Mouse (Mus musculus) kidney, adult 18-20 months (tissue): ENCODE measurements at regions not wholly inside any gene's neighbourhood (a gene's known extent, or its start where the extent isn't known, plus 50 kb on each side); places are given as distances from the start of the nearest gene placed in this dataset.
A peak's percentile ranks its signal among the peaks of the same experiment; 100 is the strongest.

ENCODE experiments used
- DNase-seq: peaks from one replicate; pipeline ENCODE4 v3.0.0; 2021

DNA sequence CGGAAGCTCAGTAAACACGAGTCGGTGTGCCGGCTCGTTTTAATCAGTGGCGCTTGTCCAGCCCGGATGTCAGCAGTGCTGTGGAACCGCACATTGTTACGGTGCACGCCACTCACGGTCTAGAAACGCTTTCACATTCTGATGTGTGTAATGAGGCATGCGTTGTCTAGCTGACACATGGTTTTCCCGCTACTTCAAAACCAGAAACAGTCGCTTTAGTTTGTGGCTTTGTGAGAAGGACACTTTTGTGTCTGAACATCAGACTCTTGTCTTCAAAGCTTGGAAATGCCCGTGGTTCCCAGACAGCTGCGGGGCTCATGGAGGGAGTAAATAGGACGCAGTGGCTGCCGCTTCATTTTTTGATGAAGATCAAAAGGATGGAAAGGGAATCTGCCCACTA lies 77.0 kb upstream of the Lgr5 start:
- DNase-seq = peak; percentile 4

DNA sequence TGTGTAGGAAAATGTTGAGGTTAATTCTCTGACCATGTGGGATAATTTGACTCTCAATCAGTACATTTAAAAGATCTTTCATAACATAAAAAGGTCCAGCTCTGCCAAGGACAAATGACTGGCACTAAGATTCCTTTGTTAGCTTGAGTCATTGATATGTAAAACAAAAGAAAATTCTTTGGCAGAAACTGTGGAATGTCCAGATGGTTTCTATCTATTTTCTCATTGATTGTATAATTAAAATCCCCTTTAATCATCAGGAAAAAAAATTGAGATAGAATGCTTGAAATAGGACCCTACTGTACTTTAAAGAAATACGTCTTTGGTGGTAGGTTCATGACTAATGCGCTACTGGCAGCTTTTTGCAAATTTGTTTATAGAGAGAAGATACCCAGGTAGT lies 89.1 kb upstream of the Lgr5 start:
- DNase-seq = no peak

DNA sequence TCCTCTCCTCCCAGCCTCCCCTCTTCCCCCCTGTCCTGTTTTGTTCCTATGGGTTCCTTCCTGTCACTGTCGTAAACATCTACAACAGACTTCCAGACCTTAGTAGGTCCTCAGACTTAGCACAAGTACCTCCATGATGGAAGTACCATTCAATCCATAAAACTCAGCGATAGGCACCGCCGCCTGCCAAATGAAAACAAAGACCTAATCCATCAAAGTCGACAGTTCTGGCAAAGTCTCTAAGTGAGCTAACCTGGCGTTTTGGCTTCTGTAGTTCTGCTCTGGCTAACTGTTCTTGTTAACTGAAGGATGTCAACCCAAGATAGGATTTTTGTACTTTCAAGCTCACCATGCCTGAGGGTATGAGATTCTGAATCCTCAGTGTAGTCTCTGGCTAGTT lies 93.5 kb upstream of the Lgr5 start:
- no peak for DNase-seq

DNA sequence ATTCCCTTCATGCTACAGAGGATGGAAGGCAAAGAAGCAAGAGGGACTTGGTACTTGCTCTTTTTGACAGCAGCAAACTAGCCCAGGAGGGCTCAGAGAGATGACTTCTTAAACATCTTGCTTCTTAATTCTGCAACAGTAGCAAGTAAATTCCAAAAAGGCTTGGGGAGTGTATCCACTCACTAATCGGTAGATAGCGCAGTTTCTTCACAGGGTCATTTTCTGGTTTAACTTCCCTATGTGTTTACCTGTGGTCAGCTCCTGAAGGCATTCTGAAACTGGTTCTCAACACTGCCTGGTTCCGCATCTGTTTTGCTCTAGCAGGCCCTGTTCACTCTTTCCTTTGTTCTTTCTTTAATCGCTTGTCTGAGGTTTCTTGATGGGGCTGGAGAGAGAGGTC lies 104.4 kb upstream of the Lgr5 start:
- DNase-seq = no peak

DNA sequence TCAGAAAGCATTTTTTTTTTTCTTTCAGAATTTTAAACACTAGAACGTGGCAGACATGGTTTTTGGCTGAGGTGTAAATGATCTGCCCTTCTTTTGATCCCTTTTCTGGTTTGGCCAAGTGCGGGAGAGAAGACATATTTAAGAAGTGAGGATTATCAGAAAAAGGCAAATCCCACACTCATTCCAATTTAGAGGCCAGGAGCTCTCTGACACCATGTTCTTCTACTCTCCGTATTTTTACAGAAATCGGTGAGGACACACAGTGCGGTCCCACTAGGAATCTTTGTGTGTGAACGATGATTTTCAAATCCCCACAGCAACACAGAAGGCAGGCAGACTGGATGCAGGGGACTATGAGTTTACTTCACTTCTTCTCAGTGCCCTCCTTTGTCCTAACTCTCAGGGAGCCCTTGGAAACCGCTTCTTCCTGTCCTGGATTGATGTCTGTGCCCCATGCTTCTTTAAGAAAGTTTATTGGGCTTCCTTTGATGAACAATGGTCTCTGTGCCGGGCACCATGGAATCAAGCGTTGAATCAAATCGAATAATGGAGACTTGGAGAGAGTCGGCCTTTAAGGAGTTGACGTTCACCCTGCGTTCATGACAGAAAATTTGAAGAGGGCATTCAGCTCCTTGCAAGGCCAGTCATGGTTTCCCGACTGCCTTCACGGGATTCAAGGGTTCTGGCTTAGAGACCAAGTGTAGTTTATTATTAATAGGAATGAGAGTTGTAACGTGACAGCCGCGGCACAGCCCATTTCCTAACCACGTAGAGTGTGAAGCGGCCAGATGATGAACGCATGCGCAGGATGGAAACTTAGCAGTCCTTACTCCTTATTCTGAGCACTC lies 106.6 kb upstream of the Lgr5 start:
- DNase-seq = no peak

DNA sequence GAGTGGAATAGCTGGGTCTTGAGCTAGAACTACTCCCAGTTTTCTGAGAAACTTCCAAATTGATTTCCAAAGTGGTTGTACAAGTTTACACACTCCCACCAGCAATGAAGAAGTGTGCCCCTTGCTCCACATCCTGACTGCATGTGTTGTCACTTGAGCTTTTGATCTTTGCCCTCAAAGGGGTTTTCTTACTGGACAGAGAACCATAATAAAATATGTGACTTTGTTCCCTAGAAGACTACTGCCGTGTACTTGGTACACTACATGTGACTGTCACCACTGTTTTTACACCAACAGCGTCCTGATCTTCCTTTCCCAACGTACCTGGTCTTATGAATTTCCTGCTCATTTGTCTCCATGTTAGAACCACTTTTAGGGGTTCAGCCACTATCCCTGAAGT lies 114.3 kb upstream of the Tspan8 start:
- no peak for DNase-seq

DNA sequence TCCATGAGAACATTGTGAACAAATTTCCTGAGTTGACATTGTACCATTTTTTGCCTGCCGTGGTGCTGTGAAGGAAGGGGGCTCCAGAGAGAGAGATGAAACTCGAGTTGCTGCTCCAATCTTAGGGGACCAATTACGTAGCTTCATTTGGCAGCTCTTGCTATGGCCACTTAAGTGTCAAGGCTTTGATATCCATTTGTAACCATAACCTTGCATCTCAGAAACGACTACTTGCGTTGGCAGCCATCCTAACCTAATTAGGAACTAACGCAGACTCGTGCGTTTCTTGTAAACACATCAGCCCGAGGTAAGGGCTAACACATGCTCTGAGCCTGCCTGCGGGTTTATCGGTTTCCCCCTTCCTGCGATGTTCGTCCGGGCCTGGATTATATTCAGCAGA lies 108.0 kb upstream of the Tspan8 start:
- DNase-seq = no peak

DNA sequence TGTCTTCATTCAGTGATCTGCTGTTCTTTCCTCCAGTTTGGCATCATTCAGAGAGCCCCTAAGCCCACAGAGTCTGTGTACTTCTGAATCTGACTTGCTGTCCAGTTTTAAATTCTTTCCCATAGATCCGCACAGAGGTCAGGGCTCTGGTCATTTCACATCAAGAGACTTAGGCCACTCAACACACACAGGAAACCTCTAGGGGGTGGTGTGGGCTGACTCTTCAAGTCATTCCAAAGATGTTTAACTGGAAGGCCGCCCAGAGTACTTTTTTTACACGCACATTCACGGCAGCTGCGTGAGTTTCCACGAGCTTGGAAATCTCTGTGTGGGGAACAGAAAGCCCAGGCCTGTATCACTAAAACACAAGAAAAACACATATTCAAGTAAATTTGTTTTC lies 102.7 kb upstream of the Tspan8 start:
- peak; percentile 52 for DNase-seq

DNA sequence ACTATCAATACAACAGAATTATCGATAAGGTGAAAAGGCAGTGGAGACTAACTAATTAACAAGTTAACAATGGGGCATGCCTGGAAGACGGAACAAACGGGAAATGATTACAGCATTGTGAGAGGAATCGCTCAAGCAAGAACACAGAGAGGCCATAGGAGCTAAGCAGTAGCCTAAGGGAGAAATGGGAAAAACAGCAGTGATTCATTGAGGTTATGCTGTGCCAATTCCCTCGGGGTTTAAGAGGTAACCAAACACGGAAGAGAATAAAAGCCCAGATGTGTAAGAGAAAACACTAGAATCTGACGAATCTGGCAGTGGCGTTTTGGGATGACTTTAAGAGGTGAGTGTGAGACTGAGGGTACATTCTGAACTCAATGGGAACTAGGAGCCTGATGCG lies 100.5 kb upstream of the Tspan8 start:
- no peak for DNase-seq

DNA sequence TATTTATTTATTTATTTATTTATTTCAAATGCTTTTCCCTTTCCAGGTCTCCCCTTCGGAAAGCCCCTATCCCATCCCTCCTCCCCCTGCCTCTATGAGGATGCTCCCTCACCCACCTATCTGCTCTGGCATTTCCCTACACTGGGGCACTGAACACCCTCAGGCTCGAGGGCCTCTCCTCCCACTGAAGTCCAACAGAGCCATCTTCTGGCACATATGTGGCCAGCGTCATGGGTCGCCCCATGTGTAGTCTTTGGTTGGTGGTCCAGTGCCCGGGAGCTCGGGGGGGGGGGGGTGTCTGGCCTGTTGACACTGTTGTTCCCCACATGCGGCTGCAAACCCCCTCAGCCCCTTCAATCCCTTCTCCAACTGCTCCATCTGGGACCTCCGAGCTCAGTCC lies 99.6 kb upstream of the Tspan8 start:
- no peak for DNase-seq

DNA sequence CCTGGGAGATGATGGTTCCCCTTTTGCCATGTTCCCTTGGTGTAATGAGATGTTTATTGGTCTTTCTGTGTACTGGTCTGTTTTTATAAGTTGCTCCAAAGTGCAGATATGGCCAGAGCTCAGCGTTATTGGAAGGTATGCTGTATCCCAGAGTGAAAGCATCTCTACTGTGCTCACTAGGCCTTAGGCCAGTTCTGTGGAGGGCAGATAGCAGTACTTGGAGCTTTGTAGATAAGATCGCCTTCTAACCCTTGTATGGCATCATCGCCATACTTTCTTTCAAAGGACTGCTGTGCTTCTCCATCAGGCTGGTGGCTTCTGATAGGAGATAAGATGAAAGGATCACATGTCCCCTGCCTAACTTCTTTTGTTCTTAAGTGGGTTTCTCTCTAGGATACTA lies 94.0 kb upstream of the Tspan8 start:
- DNase-seq = no peak

DNA sequence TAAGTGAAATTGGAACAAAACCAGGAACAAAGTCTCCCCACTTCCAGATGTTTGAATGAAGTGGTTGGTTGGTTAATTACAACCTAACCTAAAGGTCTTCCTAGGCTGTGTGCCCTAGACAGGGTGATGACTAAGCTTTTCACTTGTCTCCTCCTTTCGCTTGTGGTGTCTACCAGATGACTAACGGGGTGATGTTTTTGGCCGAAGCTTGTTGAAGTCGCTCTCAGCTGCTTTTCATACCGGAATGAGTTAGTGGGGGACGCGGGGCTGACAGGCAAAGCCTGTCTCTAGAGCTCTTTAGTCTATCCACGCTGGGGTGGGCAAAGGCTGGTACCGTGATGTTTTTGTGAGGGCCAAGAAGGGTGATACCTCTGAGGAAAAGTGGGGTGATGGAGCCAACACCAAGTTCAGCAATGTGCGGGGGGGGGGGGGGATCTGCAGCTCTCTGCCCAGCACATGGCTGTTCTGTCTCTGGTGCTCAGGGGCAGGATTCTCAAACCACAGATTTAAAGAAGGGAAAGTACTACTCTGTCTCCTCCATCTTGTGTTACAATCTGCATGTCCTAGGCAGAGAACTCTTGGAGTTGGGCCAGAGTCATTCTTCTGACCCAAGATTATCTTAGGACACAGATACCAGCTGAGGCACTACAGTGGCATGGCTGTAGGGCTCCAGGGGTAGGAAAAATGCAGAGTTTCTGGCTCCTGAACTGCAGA lies 73.8 kb upstream of the Tspan8 start:
- no peak for DNase-seq

DNA sequence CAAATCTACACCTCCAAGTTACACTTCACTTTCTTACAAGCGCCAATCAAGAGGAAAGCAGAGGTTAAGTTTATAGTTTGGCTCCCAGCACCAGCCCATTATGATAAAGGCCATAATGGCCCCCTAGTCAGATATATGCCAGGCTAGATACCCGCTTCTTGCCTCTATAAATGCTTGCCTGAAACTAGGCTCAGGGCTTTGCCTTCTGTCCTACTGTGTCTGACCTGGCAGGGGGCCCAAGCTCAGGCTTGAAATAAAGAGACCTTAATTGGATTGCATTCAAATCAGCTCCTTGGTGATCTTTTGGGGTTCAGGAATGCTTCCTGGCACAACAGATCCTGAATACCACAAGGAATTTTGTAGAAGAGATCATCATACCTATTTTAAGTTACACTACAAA lies 66.8 kb upstream of the Tspan8 start:
- DNase-seq = no peak

DNA sequence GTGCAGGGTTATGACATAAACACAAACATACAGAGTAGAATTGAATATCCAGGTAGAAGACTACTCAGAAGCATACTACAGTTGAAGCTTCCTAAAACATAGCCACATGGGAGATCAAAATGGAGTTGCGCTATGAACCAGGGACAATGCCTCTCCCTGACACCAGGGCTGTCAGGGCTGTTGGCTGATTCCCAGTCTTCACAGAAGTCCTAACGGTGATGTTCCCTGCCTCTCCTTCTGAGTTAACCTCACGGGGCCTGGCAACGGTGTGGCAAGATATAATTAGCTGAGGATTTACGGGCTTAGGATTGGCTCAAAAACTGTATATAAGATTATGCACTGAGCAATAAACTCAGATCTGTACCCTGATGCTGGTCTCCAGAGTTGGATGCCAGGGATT lies 66.4 kb upstream of the Tspan8 start:
- DNase-seq = no peak

DNA sequence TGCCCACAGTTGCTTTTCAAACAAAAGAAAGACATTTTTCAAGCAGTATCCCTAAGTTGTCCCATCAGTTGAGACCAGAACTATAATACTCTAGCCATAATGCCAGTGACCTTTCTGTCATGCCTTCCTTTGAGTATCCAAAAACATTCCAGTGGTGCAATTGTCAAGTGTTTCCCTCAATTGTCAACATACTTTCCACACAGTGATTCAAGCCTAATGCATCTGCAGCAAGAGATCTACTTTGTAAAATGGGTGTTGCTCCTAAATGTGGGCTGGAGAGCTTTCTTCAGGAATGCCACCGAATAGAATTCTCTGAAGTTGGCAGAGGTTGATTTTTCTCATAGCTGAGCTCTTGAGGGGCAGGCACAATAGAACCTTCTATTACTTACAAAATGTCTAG lies 58.0 kb upstream of the Tspan8 start:
- no peak for DNase-seq
